Mouse (Mus musculus) heart, postnatal 10 days (tissue): ENCODE measurements around the gene Cdh6. TPM values are rescaled to one million over a fixed set of nuclear protein-coding genes. Genes with fewer than 3 reads are reported as not detected.

Experiments used
- DNase-seq, 2 experiments: peaks; one replicate each; pipeline ENCODE4 v3.0.0; 2021
- intact Hi-C: fragments of 180-260 bp; cut with DNase I; formaldehyde crosslinking; loops from one replicate; pipeline ENCODE4 v1.15.1; 2025
- total RNA-seq, 2 experiments: library from RNA; stranded (reverse); gene quantifications; 2 replicates each; pipeline ENCODE4 v1.2.3; 2021

Cdh6 gene
- total RNA-seq, result 1 to 10 TPM; 1.4 to 1.5 TPM

DNA sequence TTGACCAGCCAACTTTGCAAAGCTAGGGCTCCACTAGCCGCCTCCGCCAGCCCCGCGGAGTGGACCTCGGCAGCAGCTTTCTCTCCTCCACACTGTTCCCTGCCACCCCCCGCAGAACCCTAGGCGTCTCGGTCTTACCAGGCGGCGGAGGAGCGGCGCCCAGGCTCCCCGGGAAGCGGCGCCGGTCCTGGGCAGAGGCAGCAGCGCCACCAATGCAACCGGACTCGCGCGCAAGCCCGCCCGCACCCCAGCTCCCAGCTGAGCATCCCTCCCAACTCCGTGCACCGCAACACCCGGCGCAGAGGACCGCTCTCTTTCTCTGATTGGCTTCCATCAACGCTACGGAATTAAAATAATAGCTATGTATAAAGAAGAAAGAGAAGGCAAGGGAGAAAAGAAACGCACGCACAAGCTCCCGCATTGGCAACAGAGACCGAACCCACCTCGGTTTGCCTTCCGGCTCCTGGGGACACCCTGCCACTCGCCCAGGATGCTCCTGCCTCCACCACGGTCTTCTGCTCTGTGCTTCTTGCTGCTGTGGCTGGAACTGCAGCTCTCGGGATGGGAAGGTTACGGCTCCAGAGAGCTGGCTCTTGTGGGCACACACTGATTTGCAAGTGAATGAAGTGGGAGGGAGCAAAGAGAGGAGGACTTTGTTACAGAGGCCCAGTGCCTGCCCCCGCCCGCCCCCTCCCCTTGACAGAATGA is at the start of gene Cdh6:
Gene Cdh6, minus strand, starts transcription at position 605 of the 708 bp plus-strand sequence.
- intact Hi-C loops, result loop anchor here (5.0 kb wide), 1 partner anchor 114 kb away; no protein-coding TSS in a partner anchor
- peak; percentile 33 to 34 for DNase-seq

DNA sequence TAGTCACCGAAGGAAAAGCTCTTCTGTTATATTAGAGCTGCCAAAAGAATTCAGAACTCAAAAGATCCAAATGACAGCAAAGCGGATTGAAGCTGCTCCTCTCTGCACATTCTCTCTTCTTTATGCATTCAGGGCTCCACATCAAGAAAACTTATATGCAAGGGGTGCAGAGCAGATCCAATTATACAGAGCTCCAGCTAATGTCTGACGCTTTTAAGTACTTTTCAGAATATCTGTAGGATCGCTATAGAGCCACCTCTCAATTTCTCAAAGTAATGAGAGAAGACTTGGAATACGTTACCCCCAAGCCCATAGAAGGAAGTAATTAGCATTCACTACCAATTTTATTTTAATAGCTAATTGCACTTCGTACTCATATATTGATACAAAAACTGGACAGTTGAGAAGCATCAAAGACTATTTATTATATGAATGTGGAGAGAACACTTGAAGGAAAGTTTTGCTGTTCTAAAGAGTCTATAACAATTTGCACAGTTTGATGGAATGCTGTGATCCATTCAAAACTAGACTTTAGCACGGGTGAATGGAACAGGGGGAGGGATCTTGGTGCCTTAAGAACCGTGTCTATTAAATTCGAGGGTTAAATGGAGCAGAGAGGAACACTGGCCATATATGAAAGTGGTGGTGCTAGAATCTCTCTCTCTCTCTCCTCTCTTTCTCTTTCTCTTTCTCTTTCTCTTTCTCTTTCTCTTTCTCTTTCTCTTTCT is 46.4 kb upstream of the Cdh6 start:
- DNase-seq, result no peak
- intact Hi-C loops, result no loop called here

DNA sequence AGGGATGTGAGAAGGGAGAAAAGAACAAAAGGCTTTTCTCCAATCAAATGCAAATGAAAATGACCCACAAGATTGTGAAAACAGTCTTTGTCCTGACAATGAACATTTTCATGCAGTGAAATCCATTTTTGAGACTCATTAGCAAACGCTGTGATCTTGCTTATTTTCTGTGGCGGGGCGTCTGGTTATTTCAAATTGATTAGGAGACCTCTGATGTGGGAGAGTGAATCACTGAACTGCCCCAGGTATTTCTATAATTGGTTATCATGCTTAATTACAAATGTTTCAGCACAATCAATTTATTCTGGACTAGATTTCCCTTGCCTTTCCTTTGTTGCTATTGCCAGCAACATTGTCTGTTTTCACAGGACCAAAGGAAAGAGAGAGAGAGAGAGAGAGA is 44.3 kb upstream of the Cdh6 start:
- intact Hi-C loops, result no loop called here
- DNase-seq, result no peak

DNA sequence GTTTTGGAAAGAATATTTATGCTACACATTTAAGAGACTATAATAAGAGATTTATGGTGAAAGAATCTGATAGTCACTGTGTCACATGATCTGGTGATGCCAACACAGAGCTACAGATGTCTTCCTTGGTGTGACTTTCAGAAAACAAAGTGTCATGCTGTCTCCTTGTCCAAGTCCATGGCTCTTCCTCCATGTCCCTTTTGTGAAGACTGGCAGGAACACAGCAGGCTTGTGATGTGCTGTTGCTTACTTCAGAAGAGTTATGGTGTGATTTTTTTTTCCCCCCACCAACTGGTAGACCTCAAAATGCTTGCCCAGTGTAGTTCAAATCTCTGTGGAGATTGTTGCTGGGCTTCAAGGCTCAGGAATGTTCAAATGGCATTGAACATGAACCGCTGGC is 43.7 kb upstream of the Cdh6 start:
- no peak for DNase-seq
- intact Hi-C loops, result no loop called here

DNA sequence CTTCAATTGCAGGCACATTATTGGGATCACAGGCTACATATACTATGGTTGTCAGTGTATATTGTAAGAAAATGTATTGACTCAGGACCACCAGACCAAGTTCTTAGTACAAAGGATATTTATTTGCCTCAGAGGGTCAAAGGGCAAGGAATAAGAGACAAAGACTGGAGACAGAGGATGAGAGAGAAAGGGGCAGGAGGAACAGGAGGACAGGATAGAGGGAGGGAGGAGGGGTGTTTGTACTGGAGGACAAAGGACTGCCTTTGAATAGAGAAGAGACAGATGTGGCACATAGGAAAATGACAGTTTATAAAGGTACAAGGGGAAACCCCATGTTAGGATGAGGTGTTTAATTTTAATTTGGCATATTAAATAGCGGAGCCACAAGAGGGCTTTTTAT is 39.5 kb upstream of the Cdh6 start:
- intact Hi-C loops, result no loop called here
- DNase-seq, result no peak

DNA sequence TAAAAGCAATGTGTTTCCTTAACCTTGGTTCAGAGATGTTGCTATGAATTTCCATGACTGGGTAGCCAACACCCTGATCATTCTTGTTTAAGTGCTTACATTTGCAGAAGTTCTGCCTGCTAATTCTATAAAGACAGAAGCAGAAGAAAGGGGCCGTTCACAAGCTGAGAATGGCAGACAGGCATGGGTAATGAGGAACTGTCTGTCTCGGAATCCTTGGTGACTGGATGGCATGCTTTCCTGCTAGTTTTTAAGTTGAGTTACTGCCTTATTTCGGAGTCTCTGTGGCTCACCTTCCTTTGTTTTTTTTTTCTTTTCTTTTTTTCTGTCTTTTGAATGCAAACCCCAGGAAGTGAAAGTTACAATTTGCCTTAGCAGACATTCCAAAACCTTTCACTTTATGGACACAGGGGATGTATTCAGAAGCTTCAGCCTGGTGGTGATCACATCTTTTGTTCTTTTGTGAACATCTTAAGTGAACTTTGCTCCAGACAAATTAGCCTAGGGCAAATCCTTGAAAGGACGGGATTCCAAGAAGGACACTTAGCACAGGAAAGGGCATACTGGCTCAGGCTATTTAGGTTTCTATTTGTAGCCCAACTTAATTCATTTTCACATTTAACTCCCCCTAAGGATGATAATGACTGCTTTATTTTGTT is 38.7 kb upstream of the Cdh6 start:
- intact Hi-C loops, result no loop called here
- DNase-seq, result no peak

DNA sequence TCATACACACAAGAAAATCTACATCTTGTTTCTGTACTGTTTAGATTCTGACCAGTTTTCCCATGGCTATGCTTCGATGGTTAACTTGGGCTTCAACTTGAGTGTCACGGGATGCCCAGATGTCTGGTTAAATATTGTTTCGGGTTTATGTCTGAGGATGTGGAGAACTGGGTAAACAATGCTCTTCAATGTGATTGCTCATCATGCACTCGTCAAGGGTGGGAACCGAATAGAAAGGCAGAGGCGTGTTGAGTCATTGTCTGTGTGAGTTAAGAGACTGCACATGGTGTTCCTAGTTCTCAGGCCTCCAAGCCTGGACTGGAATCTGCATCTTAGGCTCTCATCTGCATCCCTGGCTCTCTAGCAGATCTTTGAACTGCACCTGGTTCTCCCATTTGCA is 36.7 kb upstream of the Cdh6 start:
- no peak for DNase-seq
- intact Hi-C loops, result no loop called here

DNA sequence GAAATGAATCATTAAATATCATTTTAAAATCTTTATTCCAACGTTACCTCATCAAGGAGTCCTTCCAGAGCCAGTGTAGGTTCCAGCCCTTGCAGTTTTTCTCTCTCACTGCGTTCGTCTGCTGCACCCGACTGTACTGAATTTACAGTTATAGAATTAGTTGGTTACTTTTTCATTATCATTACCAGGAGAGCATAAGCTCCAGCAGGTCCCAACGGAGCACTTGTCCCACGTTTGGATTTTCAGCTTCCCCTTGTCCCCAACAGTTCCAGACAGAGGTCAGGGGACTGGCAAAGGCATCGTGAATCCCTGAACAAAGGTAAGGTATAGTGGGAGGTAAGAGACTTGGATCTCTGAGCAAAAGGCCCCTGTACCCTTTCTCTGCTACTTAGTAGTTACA is 35.2 kb upstream of the Cdh6 start:
- intact Hi-C loops, result no loop called here
- no peak for DNase-seq

DNA sequence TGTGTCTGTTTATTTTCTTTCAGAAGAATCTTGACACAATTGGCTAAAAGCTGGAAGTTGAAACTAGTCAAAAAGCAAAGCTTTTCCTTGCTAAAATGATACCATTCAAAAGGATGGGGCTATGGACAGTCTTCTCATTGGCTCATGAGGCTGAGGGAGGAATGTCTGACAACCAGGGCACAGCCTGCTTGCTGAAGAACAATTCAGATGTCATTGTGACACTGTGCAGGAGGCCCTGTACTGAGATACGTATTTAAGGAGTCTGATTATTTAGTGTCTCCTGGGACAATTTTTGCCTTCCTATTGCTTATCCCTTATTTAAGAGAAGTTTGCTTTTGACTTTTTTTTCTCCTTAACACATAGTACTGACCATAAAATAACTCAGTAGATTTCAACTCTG is 22.8 kb upstream of the Cdh6 start:
- intact Hi-C loops, result no loop called here
- no peak for DNase-seq

DNA sequence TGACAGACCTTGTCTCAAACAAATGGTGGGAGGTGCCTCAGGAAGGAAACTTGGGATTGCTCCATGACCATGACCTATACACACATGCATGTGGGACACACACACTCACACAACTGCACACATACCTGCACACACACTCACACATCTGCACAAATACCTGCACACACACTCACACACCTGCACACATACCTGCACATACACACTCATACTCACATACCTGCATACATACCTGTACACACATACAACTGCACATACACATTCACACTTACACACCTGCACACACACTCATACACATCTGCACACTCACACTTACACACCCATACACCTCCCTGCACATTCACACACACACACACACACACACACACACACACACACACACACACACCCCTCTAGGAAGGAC is 20.6 kb upstream of the Cdh6 start:
- no peak for DNase-seq
- intact Hi-C loops, result no loop called here

DNA sequence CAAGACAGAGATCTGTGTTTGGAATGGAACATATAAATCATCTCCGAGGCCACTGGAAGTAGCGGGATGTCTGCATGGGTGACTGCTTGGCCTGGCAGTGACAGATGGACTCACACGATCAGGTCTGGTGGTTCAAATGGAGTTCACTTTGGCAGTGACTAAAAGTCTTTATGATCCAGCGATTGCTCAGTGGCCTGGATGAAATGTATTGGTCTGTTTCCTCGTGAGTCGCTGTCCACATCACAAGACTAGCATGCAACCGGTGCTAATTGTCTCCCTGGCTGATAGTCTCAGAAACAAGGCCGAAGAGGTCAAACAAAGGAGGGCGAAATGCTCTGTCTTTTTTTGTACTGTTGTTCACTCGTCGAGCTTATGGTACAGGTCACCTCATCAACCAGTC is 19.6 kb upstream of the Cdh6 start:
- DNase-seq, result no peak

DNA sequence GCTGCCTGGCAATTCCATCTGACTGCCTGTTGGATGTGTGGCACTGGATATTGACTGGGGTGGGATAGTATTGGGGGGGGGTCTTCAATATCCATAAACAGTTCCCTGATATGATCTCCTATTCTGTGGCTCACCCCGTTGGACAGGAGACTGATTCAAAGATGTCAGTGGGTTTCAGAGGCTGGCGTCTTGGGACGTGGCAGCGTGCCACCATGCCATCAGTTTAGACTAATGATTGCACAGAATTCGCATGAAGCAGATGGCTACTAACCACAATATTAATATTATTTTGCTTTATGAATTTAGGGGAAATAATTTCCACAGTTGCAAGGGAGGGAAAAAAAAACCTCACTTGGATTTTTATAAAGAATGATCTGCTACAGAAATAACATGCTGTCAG is 10.2 kb upstream of the Cdh6 start:
- DNase-seq, result no peak
- intact Hi-C loops, result loop anchor here (5.0 kb wide), 1 partner anchor 674 kb away; no protein-coding TSS in a partner anchor

More for the DNA sequence above, 19.6 kb upstream of the Cdh6 start:
- intact Hi-C loops, result no loop called here

DNA sequence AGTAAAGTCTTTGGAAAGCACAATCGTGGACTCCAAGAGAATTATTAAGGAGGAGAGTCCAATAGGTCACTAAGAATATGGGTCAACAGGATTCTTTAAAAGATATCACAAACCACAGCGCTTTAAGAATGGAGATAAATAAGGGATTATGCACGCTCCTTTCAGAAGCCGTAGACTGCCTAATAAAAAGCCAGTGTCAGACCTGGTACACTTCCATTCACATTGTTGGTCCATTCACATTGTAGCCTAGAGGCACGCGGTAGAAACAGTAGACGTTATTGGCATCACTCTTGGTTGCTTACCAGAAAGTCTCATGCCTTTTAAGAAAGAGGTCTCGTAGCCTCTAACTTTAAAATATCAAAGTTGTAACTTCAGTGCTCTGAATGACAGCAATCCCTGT is 8.0 kb upstream of the Cdh6 start:
- no peak for DNase-seq
- intact Hi-C loops, result loop anchor here (5.0 kb wide), 1 partner anchor 676 kb away; no protein-coding TSS in a partner anchor

DNA sequence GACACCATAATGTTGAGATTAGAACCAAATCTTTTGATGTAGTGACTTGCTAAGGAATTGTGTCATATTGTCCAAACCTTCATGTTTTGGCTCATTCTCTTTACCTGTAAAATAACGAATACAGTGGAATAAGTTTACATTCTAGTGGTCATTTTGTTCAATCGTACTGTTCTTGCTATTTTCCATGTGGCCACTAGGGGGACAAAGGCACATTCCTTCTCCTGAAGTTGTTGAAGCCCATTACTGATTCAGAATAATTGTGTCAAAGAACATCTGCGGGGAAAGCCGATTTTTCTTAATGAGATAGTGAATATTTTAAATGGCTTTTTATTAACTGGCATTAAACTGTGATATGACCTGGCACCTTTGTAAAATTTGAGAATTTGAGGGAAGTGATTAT is 7.5 kb upstream of the Cdh6 start:
- DNase-seq, result peak; percentile 17 to 42
- intact Hi-C loops, result loop anchor here (5.0 kb wide), 1 partner anchor 676 kb away; no protein-coding TSS in a partner anchor

DNA sequence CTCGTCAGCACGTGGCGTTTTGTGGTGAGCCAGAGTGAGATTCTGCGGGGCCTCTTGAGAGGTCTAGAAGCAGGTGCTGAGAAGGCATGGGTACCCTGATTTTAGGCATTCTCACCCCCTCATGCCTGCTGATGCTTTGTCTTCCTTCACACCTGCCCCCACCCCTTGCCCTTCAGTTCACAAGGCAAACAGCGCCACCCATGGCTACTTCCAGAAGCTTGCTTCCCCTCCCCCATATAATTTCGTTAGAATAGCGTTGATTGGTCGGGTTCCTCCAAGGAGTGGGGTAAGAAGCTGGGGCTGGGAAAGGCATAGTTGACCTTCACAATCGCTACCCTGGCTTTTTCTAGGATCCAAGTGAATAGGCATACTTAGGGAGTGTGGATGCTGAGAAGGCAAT is 2.5 kb upstream of the Cdh6 start:
- no peak for DNase-seq
- intact Hi-C loops, result no loop called here

DNA sequence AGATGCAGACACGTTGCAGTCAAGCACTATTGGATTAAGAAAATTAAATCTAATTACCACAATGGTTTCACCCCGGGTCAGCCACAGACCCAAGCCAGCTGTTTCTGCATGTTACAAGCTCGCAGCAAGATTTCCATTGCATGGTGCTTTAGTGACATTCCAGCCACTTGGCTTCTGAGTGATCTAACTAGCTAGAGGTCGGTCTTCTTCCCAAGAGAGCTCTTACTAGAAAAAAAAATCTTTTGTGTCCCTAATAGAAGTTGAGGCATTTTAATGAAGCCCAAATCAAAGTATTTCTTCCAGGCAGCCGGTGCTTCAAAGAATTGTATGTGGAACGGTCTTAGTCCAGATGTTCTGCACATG is 1.1 kb upstream of the Cdh6 start:
- intact Hi-C loops, result loop anchor here (5.0 kb wide), 1 partner anchor 113 kb away; no protein-coding TSS in a partner anchor
- DNase-seq, result no peak

DNA sequence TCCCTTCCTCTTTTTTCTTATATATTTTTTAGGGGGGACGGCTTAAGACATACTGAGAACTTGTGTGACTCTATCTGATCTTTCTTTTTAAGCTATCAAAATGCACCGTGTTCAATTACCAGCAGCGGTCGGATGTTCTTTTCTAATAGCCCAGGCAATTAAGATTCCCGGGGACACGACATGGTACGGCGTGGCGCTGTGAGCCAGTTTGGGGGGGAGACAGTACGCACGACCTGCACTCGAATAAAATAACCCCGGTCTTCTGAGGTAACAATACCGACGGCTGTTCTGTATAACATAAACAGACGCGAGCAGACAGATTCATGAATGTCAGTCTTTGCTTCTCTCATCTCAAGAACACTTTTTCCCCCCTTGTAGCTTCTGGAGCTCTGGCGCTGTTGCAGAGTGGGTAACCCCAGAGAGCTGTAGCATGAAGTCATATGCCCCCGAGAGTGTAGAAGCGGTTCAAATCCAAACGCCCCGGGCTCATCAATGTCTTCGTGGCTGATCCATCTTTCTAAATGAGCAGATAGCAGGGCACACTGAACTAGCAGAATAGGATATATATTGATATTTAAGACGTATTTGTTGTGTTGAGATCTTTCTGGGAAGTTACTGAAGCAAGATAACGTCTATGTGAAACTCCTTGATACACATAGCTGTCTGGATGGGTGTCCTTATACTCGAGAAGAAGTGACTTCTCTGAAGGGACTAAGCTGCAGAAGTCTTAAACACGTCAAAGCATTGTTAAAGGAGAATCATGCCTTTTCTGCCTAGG is 554 bp upstream of the Cdh6 start:
- no peak for DNase-seq
- intact Hi-C loops, result loop anchor here (5.0 kb wide), 1 partner anchor 113 kb away; no protein-coding TSS in a partner anchor

DNA sequence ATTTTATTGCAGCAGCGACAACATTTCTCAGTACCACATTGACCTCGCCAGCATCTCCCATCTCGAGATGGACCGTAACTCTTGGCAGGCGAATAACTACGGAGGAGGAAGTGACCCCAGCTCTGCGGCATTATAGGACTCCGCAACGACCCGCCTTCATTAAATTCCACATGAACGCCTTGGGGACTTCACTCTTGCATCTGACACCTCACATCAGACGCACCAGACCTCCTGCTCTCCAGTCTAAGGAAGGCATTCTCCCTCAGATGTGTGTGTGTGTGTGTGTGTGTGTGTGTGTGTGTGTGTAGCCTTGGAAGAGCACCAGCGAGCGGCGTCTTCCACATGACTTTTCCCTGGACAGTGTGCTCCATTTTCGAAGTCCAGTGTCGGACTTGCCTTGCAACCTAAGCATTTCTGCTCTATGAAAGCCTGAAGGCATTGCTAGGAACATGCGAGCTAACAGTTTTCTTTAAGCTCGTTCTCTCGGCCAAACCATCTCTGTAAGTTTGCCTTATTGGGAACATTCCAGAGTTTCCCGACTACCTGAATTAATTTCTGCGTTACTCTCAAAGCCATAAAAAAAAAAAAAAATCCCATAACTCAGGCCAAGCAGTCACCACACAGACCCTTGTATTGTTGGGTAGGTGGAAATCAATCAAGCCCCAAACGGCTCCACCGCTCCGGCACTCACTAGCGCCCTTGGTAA is 957 bp downstream of the Cdh6 start:
- peak; percentile 11 to 13 for DNase-seq
- intact Hi-C loops, result loop anchor here (5.0 kb wide), 1 partner anchor 115 kb away; no protein-coding TSS in a partner anchor

DNA sequence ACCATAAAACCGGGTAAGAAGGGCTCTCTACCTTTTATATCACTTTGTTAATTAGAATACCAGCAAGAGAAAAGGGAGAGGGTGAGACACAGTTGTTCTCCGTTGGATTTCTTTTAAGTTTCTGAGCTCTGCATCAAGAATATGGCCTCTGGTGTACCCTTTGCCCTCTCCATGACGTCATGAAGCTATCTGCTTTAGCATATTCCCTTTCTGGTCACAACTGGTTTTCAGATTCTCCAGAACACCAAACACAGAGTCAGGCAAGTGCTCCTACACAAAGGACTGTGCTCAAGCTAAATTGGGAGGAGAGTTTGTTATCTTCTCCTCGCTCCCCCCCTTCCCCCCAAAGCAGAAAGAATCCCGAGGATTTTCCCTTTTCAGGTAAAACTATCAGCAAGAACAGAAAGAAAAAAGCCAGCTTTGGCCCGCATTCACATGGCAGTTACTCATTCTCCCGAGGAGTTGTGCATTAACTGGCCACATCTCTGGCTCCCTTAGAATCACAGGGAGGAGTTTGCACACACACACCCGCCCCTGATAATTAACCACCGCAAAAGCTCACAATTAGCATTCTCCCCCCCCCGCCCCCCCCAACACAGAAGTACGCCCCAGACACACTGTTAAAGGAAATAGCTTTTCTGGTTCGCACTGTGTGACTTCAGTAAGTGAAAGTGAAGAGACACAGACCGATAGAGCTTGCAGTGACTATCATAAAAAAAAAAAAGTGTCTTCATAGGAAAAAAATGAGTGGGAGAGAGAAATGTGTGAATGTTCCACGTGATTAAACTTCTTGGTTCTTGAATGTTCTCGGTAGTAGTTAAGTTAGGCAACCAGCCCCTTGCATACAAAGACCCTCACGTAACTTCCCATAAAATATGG is 1.8 kb downstream of the Cdh6 start:
- intact Hi-C loops, result loop anchor here (5.0 kb wide), 1 partner anchor 116 kb away; no protein-coding TSS in a partner anchor
- DNase-seq, result no peak
